Mouse (Mus musculus): ENCODE data around the gene Tedc2. TPM values are rescaled to one million over a fixed set of nuclear protein-coding genes. Genes with fewer than 3 reads are reported as not detected.

Tedc2 gene
- polyA plus RNA-seq, 1 experiment = 4.0 TPM

GRCm38 (mm10) chr17:24193268-24193667 is 27.4 kb downstream of the Tedc2 start:
- H3K4me1 ChIP-seq (ENCODE audit: control insufficient read depth, insufficient read depth, low read length) = no peaks in the 10 kb centered on the region
- H3K36me3 ChIP-seq (ENCODE audit: control insufficient read depth, insufficient read depth, low read length) = no peaks in the 10 kb centered on the region
- no peak for TF ChIP-seq CTCF (IDR thresholded peaks at IDR 0.05; ENCODE audit: control insufficient read depth, insufficient read depth, insufficient replicate concordance, low read depth, low read length)
- no peak for TF ChIP-seq POLR2A (IDR thresholded peaks at IDR 0.05; ENCODE audit: control insufficient read depth, low read depth, low read length)
- H3K4me3 ChIP-seq (ENCODE audit: control insufficient read depth, low read depth, low read length) = no peak overlapping the region
- H3K27ac ChIP-seq (ENCODE audit: control insufficient read depth, insufficient read depth, low read depth, low read length) = no peak overlapping the region
- H3K27me3 ChIP-seq (ENCODE audit: control insufficient read depth, insufficient read depth, low read length) = no peaks in the 10 kb centered on the region

- Histone ChIP-seq H3K36me3 (ENCODE audit: control insufficient read depth, insufficient read depth, low read length) (no peaks in the 10 kb centered on the region), H3K27me3 (ENCODE audit: control insufficient read depth, insufficient read depth, low read length) (no peaks in the 10 kb centered on the region), H3K27ac (ENCODE audit: control insufficient read depth, insufficient read depth, low read depth, low read length) (no peak overlapping the region), H3K4me3 (ENCODE audit: control insufficient read depth, low read depth, low read length) (no peak overlapping the region), H3K4me1 (ENCODE audit: control insufficient read depth, insufficient read depth, low read length) (no peaks in the 10 kb centered on the region)
- TF ChIP-seq CTCF (IDR thresholded peaks at IDR 0.05; ENCODE audit: control insufficient read depth, insufficient read depth, insufficient replicate concordance, low read depth, low read length) = no peak
- TF ChIP-seq POLR2A (IDR thresholded peaks at IDR 0.05; ENCODE audit: control insufficient read depth, low read depth, low read length) = no peak
These were observed 27.8 kb downstream of the Tedc2 start for GRCm38 (mm10) chr17:24192848-24193247.

GRCm38 (mm10) chr17:24191481-24191880 is 29.2 kb downstream of the Tedc2 start:
- no peak overlapping the region for H3K4me3 ChIP-seq (ENCODE audit: control insufficient read depth, low read depth, low read length)
- TF ChIP-seq CTCF (IDR thresholded peaks at IDR 0.05; ENCODE audit: control insufficient read depth, insufficient read depth, insufficient replicate concordance, low read depth, low read length) (no peak), POLR2A (IDR thresholded peaks at IDR 0.05; ENCODE audit: control insufficient read depth, low read depth, low read length) (no peak)
- no peak overlapping the region for H3K27ac ChIP-seq (ENCODE audit: control insufficient read depth, insufficient read depth, low read depth, low read length)
- H3K4me1 ChIP-seq (ENCODE audit: control insufficient read depth, insufficient read depth, low read length) = no peaks in the 10 kb centered on the region
- no peaks in the 10 kb centered on the region for H3K36me3 ChIP-seq (ENCODE audit: control insufficient read depth, insufficient read depth, low read length)
- no peaks in the 10 kb centered on the region for H3K27me3 ChIP-seq (ENCODE audit: control insufficient read depth, insufficient read depth, low read length)

GRCm38 (mm10) chr17:24190934-24191333 is 29.7 kb downstream of the Tedc2 start:
- no peak overlapping the region for H3K27ac ChIP-seq (ENCODE audit: control insufficient read depth, insufficient read depth, low read depth, low read length)
- TF ChIP-seq POLR2A (IDR thresholded peaks at IDR 0.05; ENCODE audit: control insufficient read depth, low read depth, low read length) = no peak
- no peak for TF ChIP-seq CTCF (IDR thresholded peaks at IDR 0.05; ENCODE audit: control insufficient read depth, insufficient read depth, insufficient replicate concordance, low read depth, low read length)
- H3K27me3 ChIP-seq (ENCODE audit: control insufficient read depth, insufficient read depth, low read length) = no peaks in the 10 kb centered on the region
- H3K36me3 ChIP-seq (ENCODE audit: control insufficient read depth, insufficient read depth, low read length) = no peaks in the 10 kb centered on the region
- no peak overlapping the region for H3K4me3 ChIP-seq (ENCODE audit: control insufficient read depth, low read depth, low read length)
- no peaks in the 10 kb centered on the region for H3K4me1 ChIP-seq (ENCODE audit: control insufficient read depth, insufficient read depth, low read length)

GRCm38 (mm10) chr17:24174259-24174658 is 46.4 kb downstream of the Tedc2 start:
- H3K27ac ChIP-seq (ENCODE audit: control insufficient read depth, insufficient read depth, low read depth, low read length) = no peak overlapping the region
- H3K36me3 ChIP-seq (ENCODE audit: control insufficient read depth, insufficient read depth, low read length) = no peaks in the 10 kb centered on the region
- H3K4me3 ChIP-seq (ENCODE audit: control insufficient read depth, low read depth, low read length) = no peak overlapping the region
- H3K4me1 ChIP-seq (ENCODE audit: control insufficient read depth, insufficient read depth, low read length) = peaks cover 12% of the 10 kb centered on the region
- no peaks in the 10 kb centered on the region for H3K27me3 ChIP-seq (ENCODE audit: control insufficient read depth, insufficient read depth, low read length)
- TF ChIP-seq POLR2A (IDR thresholded peaks at IDR 0.05; ENCODE audit: control insufficient read depth, low read depth, low read length) = no peak
- TF ChIP-seq CTCF (IDR thresholded peaks at IDR 0.05; ENCODE audit: control insufficient read depth, insufficient read depth, insufficient replicate concordance, low read depth, low read length) = no peak

GRCm38 (mm10) chr17:24173423-24173822 is 47.2 kb downstream of the Tedc2 start:
- H3K27ac ChIP-seq (ENCODE audit: control insufficient read depth, insufficient read depth, low read depth, low read length) = no peak overlapping the region
- H3K27me3 ChIP-seq (ENCODE audit: control insufficient read depth, insufficient read depth, low read length) = no peaks in the 10 kb centered on the region
- H3K4me3 ChIP-seq (ENCODE audit: control insufficient read depth, low read depth, low read length) = no peak overlapping the region
- no peak for TF ChIP-seq POLR2A (IDR thresholded peaks at IDR 0.05; ENCODE audit: control insufficient read depth, low read depth, low read length)
- no peak for TF ChIP-seq CTCF (IDR thresholded peaks at IDR 0.05; ENCODE audit: control insufficient read depth, insufficient read depth, insufficient replicate concordance, low read depth, low read length)
- no peaks in the 10 kb centered on the region for H3K36me3 ChIP-seq (ENCODE audit: control insufficient read depth, insufficient read depth, low read length)
- H3K4me1 ChIP-seq (ENCODE audit: control insufficient read depth, insufficient read depth, low read length) = peaks cover 14% of the 10 kb centered on the region

GRCm38 (mm10) chr17:24171738-24172137 is 48.9 kb downstream of the Tedc2 start:
- TF ChIP-seq CTCF (IDR thresholded peaks at IDR 0.05; ENCODE audit: control insufficient read depth, insufficient read depth, insufficient replicate concordance, low read depth, low read length) (no peak), POLR2A (IDR thresholded peaks at IDR 0.05; ENCODE audit: control insufficient read depth, low read depth, low read length) (no peak)
- no peaks in the 10 kb centered on the region for H3K36me3 ChIP-seq (ENCODE audit: control insufficient read depth, insufficient read depth, low read length)
- no peak overlapping the region for H3K4me3 ChIP-seq (ENCODE audit: control insufficient read depth, low read depth, low read length)
- no peak overlapping the region for H3K27ac ChIP-seq (ENCODE audit: control insufficient read depth, insufficient read depth, low read depth, low read length)
- peaks cover 21% of the 10 kb centered on the region for H3K4me1 ChIP-seq (ENCODE audit: control insufficient read depth, insufficient read depth, low read length)
- H3K27me3 ChIP-seq (ENCODE audit: control insufficient read depth, insufficient read depth, low read length) = no peaks in the 10 kb centered on the region

- no peaks in the 10 kb centered on the region for H3K27me3 ChIP-seq (ENCODE audit: control insufficient read depth, insufficient read depth, low read length)
- H3K36me3 ChIP-seq (ENCODE audit: control insufficient read depth, insufficient read depth, low read length) = no peaks in the 10 kb centered on the region; the same call in 1 of the 2 replicates
- H3K4me3 ChIP-seq (ENCODE audit: control insufficient read depth, low read depth, low read length) = no peak overlapping the region
- TF ChIP-seq POLR2A (IDR thresholded peaks at IDR 0.05; ENCODE audit: control insufficient read depth, low read depth, low read length) = no peak
- TF ChIP-seq CTCF (IDR thresholded peaks at IDR 0.05; ENCODE audit: control insufficient read depth, insufficient read depth, insufficient replicate concordance, low read depth, low read length) = no peak
- peak overlapping the region; percentile 32; the same call in 1 of the 2 replicates for H3K27ac ChIP-seq (ENCODE audit: control insufficient read depth, insufficient read depth, low read depth, low read length)
- peaks cover 21% of the 10 kb centered on the region for H3K4me1 ChIP-seq (ENCODE audit: control insufficient read depth, insufficient read depth, low read length)
These were observed 49.9 kb downstream of the Tedc2 start for GRCm38 (mm10) chr17:24170729-24171128.

Data from testis, adult 2 months (tissue).